Mouse (Mus musculus): ENCODE data around the gene Tulp1.

DNA sequence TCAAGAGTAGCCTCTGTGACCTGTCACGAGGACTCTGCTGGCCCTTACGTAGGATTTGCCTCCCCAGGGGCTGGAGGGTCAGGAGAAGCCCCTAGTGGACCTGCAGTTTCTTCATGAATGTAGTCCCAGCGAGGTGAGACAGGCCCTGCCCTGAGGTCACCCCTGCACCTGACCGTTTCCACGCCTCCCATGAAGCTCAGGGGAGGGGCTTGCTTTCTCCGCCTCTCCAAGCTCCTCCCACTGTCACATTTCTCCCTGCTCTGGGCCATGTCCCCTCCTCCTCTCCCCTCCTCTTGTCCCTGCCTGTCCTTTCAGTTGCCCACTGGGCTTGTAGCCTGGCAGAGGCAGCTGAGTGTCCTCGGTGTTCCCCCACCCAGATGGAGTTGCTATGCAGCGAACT, 47.9 kb downstream of the Tulp1 start:
- TF ChIP-seq CTCF (IDR thresholded peaks at IDR 0.05; ENCODE audit: control insufficient read depth, insufficient read depth, insufficient replicate concordance, low read depth, low read length) (no peak), POLR2A (IDR thresholded peaks at IDR 0.05; ENCODE audit: control insufficient read depth, low read depth, low read length) (no peak)
